Mouse (Mus musculus): ENCODE results near the gene Zfp692. TPM values are rescaled to one million over a fixed set of nuclear protein-coding genes. Genes with fewer than 3 reads are reported as not detected.
"Not testable (repeated sequence)": the region's sequence is repeated elsewhere in the genome, so short reads cannot be mapped to it uniquely, and the experiment has no call there.

Zfp692 gene
- total RNA-seq (2021), result 1 to 10 TPM; 2.5 to 4.4 TPM
- long read RNA-seq, experiment 1, partial matches to known transcripts, result 0 of 4 reads
- long read RNA-seq, experiment 1, other reads (novel, unspliced or antisense), result 2 of 4 reads
- long read RNA-seq, experiment 2, partial matches to known transcripts, result 1 of 1 reads
- long read RNA-seq, experiment 2, other reads (novel, unspliced or antisense), result 0 of 1 reads

DNA sequence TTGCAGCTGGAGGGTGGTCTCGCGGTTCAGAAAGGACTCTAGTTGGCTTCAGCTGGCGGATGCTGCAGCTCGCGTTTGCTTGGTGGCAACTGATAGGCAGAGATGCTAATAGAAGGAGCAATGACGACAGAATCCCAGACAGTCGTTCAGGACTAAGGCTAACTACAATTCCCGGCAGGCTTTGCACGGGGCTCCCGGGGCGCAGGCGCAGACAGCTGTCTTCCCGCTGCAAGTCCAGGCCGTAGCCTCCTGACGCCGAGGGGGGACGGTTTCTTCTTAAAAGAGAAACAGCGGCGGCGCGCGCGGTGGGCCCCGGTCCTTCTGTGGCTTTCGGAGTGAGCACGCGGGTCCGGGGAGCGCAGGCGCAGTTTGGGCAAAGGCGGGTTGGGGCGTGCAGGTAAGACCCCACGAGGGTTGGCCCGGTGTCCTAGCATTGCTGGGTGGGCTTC, at the start of gene Zfp692:
TSS of gene Zfp692 (plus strand) at position 210 of the 449 bp plus-strand sequence.
- DNase-seq, result peak; percentile 94 to 97

DNA sequence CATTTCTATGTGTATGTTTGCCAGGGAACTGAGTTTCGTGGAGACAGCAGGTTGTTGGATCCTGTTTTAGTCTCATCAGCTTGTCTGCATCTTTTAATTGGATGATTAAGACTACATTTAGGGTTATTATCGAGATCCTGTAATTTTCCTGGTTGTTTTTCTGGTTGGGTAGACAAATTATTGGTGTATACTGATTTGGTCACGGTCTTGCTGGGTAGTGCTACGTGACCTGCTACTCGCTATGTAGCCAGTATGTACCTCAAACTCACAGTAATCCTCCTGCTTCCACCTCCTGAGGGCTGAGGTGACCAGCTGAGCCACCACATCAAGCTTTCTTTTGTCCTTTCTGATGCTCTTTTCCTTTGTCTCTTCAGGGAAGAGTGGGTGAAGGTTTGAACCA, 49.1 kb upstream of the Zfp692 start:
- no peak for DNase-seq

GRCm38 (mm10) chr11:58260156-58260555, 46.7 kb upstream of the Zfp692 start:
- no peak for DNase-seq

DNA sequence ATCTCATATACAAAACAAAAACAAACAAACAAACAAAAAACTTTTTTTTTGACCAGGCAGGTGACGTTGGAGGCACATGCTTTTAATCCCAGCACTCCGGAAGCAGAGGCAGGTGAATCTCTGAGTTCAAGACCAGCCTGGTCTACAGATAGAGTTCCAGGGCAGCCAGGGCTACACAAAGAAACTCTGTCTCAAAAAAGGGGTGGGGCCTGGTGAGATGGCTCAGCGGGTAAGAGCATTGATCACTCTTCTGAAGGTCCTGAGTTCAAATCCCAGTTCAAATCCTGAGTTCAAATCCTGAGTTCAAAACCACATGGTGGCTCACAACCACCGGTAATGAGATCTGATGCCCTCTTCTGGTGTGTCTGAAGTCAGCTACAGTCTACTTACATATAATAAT, 45.0 kb upstream of the Zfp692 start:
- no peak for DNase-seq

- DNase-seq, result no peak
Measured at GRCm38 (mm10) chr11:58262336-58262735, 44.5 kb upstream of the Zfp692 start.

GRCm38 (mm10) chr11:58263516-58263915, 43.4 kb upstream of the Zfp692 start:
- DNase-seq, result no peak

DNA sequence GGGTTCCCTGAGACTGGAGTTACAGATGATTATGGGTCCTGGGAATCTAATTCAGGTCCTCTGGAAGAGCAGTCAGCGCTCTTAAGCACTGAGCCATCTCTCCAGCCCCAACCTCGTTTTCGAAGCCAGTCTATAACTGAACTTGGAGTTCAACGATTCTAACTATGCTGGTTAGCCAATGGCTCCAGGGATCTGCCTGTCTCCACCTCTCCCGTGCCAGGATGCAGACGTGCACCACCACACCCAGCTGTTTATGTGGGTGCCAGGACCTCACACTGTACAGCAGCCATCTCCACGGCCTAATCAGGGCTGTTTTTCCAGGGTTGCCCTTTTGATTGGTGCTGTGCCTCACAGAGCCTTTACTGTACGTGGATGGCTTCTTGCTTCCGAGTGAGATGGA, 42.3 kb upstream of the Zfp692 start:
- DNase-seq, result no peak

GRCm38 (mm10) chr11:58268285-58268684, 38.6 kb upstream of the Zfp692 start:
- no peak for DNase-seq

DNA sequence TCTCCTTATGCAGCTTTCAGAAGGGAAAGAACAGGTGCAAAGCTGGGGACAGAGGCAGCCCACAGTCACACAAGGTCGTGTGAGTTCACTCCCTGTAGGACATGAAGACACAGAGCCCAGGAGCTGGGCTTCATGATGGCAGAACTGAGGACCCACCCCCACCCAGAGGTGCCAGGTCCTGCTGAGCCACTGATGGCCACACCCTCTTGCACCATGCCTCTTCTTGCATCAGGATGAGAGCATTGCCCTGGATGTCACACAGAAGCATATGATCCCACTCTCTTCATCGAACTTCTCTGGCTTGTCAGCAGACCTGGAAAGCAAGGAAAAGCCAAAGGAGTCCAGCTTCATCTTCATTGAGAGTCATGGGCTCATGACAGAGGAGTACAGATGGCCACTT, 32.3 kb upstream of the Zfp692 start, which contains the start of gene 4930438A08Rik:
TSS of gene 4930438A08Rik (plus strand) at position 228 of the 400 bp plus-strand sequence.
- no peak for DNase-seq

DNA sequence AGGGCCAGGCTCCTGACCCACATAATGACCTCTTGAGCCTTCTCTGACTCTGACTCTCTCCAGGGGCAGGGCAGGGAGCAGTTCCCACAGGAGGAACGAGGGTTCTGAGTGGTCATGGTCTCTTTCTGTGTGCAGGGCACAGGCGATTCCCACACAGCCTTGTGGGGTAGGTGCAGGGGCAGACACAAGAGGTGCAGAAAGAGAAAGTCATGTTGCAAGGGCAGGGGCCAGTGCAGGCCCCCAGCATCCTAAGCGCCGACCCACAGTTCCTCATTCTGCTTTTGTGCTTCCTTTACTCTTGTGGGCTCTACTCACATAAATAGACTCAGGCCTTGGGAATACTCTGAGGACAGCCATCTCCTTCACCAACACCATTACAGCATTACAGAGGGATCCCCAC, 31.1 kb upstream of the Zfp692 start:
- no peak for DNase-seq

GRCm38 (mm10) chr11:58281970-58282496, 24.8 kb upstream of the Zfp692 start:
- no peak for DNase-seq

DNA sequence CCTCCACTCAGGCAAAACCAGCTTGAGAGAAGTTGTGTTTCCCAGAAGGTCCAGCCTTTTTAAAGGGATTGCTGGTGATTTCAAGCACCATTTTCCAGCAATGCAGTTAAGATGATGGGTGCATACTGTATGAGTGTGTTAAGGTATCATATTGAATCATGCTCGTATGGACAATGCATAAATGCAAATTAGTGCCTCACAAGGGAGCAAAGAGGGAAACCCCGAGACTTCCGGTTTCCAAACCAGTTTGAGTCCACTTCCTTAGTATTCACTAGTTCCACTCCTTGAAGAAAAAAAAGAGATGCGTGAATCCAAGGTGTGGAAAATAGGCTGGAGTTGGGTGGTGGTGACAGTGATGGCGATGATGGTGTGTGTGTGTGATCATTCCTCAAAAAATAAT, 24.4 kb upstream of the Zfp692 start:
- no peak for DNase-seq

- DNase-seq, result no peak
Measured at GRCm38 (mm10) chr11:58289992-58290682, 16.7 kb upstream of the Zfp692 start.

- DNase-seq, result no peak
Measured at GRCm38 (mm10) chr11:58290812-58291211, 16.1 kb upstream of the Zfp692 start.

GRCm38 (mm10) chr11:58292791-58293190, 14.1 kb upstream of the Zfp692 start:
- DNase-seq, result no peak

GRCm38 (mm10) chr11:58297396-58297795, 9.5 kb upstream of the Zfp692 start:
- no peak for DNase-seq

DNA sequence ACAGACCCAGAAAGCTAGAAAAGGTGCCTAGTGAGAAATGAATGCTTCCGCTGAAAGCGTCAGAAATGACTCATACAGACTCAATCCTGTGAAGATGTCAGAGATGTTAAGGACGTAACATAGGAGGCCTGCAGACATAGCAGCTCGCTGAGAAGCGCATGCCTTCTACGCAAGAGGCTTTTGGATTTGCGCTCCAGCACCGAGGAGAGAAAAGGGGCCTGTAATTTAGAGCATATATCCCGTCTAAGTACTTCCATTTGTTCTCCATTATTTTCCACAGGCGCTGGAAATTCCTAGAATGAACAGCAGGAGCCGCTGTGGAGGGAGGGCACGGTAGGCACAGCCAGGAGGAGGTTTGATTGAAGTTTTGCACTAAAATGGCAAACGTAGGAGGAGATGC, 5.8 kb upstream of the Zfp692 start:
- DNase-seq, result peak; percentile 70 to 87

- peak; percentile 97 to 99 for DNase-seq
Measured at GRCm38 (mm10) chr11:58301837-58302754, 4.8 kb upstream of the Zfp692 start.

DNA sequence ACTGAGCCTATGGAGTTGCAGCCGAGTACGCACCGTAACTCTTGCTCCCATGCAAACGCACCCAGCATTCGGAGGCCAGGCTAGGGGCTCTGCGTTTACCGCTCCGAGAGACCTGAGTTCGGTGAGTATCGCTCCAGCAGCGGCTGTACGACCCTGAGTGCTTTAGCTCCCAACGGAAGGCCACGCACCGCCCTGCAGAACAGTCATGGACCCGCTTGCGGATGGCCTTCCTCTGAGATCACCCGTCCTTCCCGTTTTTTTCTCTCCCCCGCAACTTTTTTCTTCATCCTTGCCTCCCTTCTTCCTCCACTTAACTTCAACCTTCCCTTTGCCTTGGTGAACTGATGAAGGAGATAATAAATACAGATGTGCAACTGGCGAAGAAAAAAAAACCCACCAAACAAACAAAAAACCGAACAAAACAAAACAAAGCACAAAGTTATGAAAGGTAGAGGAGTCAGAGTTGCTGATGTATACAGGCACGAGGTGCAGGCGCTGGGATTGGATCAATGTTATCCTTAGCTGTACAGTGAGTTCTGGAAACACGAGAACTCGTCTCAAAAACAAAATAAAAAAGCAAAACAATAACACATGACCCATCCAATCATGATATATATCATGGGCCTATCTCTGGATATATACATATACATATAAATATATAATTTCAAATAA, 4.0 kb upstream of the Zfp692 start:
- DNase-seq, result no peak

DNA sequence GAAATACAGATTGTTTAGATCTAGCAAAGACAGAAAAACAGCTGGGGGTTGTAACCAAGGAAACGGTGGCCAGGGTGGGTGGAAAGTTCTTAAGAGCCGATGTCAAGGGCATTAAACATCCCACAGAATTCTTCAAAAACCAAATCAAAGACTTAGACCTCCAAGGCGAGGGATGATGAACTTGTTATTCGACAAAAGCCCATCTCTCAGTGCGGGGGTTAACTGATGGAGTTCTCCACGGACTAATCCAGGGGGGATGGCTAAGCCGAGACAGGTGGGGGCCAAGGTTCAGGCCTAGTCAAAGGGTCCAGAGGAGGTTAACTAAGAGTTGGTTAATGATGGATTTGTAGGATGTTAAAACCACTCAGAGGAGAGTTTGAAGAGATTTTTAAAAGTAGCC, 3.3 kb upstream of the Zfp692 start:
- DNase-seq, result no peak

GRCm38 (mm10) chr11:58305299-58305698, 1.6 kb upstream of the Zfp692 start:
- not testable (repeated sequence) for DNase-seq
